Mouse (Mus musculus): ENCODE data around the gene Oaf.

Gene Oaf

GRCm38 (mm10) chr9:43239712-43240593, at the start of gene Oaf:
TSS of gene Oaf (minus strand) at chr9:43239911.
- peak; percentile 93 for DNase-seq

- peak; percentile 73 for DNase-seq
Measured at GRCm38 (mm10) chr9:43286870-43287269, 47.2 kb upstream of the Oaf start.

GRCm38 (mm10) chr9:43285281-43285680, 45.6 kb upstream of the Oaf start:
- DNase-seq = no peak

GRCm38 (mm10) chr9:43284284-43284683, 44.6 kb upstream of the Oaf start:
- DNase-seq = peak; percentile 87

- DNase-seq = no peak
Measured at GRCm38 (mm10) chr9:43273735-43274134, 34.0 kb upstream of the Oaf start.

- DNase-seq = peak; percentile 30
Measured at GRCm38 (mm10) chr9:43271761-43272518, 32.2 kb upstream of the Oaf start.

GRCm38 (mm10) chr9:43270723-43271252, 31.1 kb upstream of the Oaf start:
- DNase-seq = peak; percentile 37

GRCm38 (mm10) chr9:43269166-43269565, 29.5 kb upstream of the Oaf start:
- DNase-seq = peak; percentile 17

- no peak for DNase-seq
Measured at GRCm38 (mm10) chr9:43267357-43267756, 27.6 kb upstream of the Oaf start.

- DNase-seq = no peak
Measured at GRCm38 (mm10) chr9:43265194-43265593, 25.5 kb upstream of the Oaf start.

- peak; percentile 90 for DNase-seq
Measured at GRCm38 (mm10) chr9:43263946-43264451, 24.3 kb upstream of the Oaf start.

- DNase-seq = peak; percentile 68
Measured at GRCm38 (mm10) chr9:43262811-43263550, 23.3 kb upstream of the Oaf start.

GRCm38 (mm10) chr9:43262390-43262789, 22.7 kb upstream of the Oaf start:
- DNase-seq = peak; percentile 52

- peak; percentile 58 for DNase-seq
Measured at GRCm38 (mm10) chr9:43261941-43262340, 22.2 kb upstream of the Oaf start.

GRCm38 (mm10) chr9:43261124-43261907, 21.6 kb upstream of the Oaf start:
- DNase-seq = no peak

- DNase-seq = no peak
Measured at GRCm38 (mm10) chr9:43260661-43261060, 20.9 kb upstream of the Oaf start.

- peak; percentile 80 for DNase-seq
Measured at GRCm38 (mm10) chr9:43253271-43253681, 13.6 kb upstream of the Oaf start.

- no peak for DNase-seq
Measured at GRCm38 (mm10) chr9:43252790-43253189, 13.1 kb upstream of the Oaf start.

GRCm38 (mm10) chr9:43251786-43252185, 12.1 kb upstream of the Oaf start:
- DNase-seq = no peak

- no peak for DNase-seq
Measured at GRCm38 (mm10) chr9:43246738-43247180, 7.0 kb upstream of the Oaf start.

GRCm38 (mm10) chr9:43245801-43246570, 6.3 kb upstream of the Oaf start:
- DNase-seq = no peak
